Mouse (Mus musculus): ENCODE data around the gene Catsper3. TPM values are rescaled to one million over a fixed set of nuclear protein-coding genes. Genes with fewer than 3 reads are reported as not detected.

Gene Catsper3
- polyA plus RNA-seq, 1 experiment from 2014 or later: not detected

GRCm38 (mm10) chr13:55833921-55834320, 49.6 kb downstream of the Catsper3 start:
- DNase-seq (ENCODE audit: low spot score) (no peak), ATAC-seq (replicated peaks; ENCODE audit: insufficient number of reproducible peaks, low FRiP score, low TSS enrichment, low read depth) (no peak)
- Histone ChIP-seq H3K4me1 (ENCODE audit: control insufficient read depth, insufficient read depth, low read length) (peaks cover 4% of the 10 kb centered on the region), H3K9me3 (replicated peaks; ENCODE audit: control insufficient read depth, low read length) (no peaks in the 10 kb centered on the region), H3K36me3 (replicated peaks; ENCODE audit: control insufficient read depth, insufficient read depth, low read depth, low read length) (no peaks in the 10 kb centered on the region), H3K27ac (replicated peaks; ENCODE audit: low read depth, low read length) (0 out of 2 replicates have a peak overlapping the region, but pooled peaks have one; percentile 28), H3K27me3 (ENCODE audit: control insufficient read depth, insufficient read depth, low read length) (peaks cover 69% of the 10 kb centered on the region), H3K9ac (replicated peaks; ENCODE audit: low read length) (peak overlapping the region; percentile 23), H3K4me3 (ENCODE audit: low read depth, low read length) (0 out of 2 replicates have a peak overlapping the region, but pooled peaks have one; percentile 5), H3K4me2 (ENCODE audit: low read depth, low read length) (0 out of 2 replicates have a peak overlapping the region, but pooled peaks have one; percentile 11)
- 4% methylated on average over 7 of the region's 7 CpGs for WGBS

- H3K36me3 ChIP-seq (replicated peaks; ENCODE audit: control insufficient read depth, insufficient read depth, low read depth, low read length): no peaks in the 10 kb centered on the region
- H3K4me3 ChIP-seq (ENCODE audit: low read depth, low read length): peak overlapping the region; percentile 14
- H3K27me3 ChIP-seq (ENCODE audit: control insufficient read depth, insufficient read depth, low read length): peaks cover 75% of the 10 kb centered on the region
- peak overlapping the region; percentile 43; the same call in 1 of the 2 replicates for H3K27ac ChIP-seq (replicated peaks; ENCODE audit: low read depth, low read length)
- peak overlapping the region; percentile 37 for H3K9ac ChIP-seq (replicated peaks; ENCODE audit: low read length)
- ATAC-seq (replicated peaks; ENCODE audit: insufficient number of reproducible peaks, low FRiP score, low TSS enrichment, low read depth) (no peak), DNase-seq (ENCODE audit: low spot score) (no peak)
- no peaks in the 10 kb centered on the region for H3K9me3 ChIP-seq (replicated peaks; ENCODE audit: control insufficient read depth, low read length)
- H3K4me1 ChIP-seq (ENCODE audit: control insufficient read depth, insufficient read depth, low read length): peaks cover 4% of the 10 kb centered on the region
- 5% methylated on average over 5 of the region's 5 CpGs for WGBS
- peak overlapping the region; percentile 2; the same call in 1 of the 2 replicates for H3K4me2 ChIP-seq (ENCODE audit: low read depth, low read length)
These were observed 50.3 kb downstream of the Catsper3 start for GRCm38 (mm10) chr13:55834667-55835066.

GRCm38 (mm10) chr13:55835548-55836097, 51.3 kb downstream of the Catsper3 start:
- peak overlapping the region; percentile 38 for H3K4me3 ChIP-seq (ENCODE audit: low read depth, low read length)
- no peak for ATAC-seq (replicated peaks; ENCODE audit: insufficient number of reproducible peaks, low FRiP score, low TSS enrichment, low read depth)
- DNase-seq (ENCODE audit: low spot score): peak; percentile 44

GRCm38 (mm10) chr13:55836142-55836625, 51.8 kb downstream of the Catsper3 start, which contains the start of gene Pitx1:
Pitx1 (minus strand) TSS chr13:55836192.
- Histone ChIP-seq H3K4me3 (ENCODE audit: low read depth, low read length) (peak within 1 kb of the TSS; percentile 38), H3K9ac (replicated peaks; ENCODE audit: low read length) (peak within 1 kb of the TSS; percentile 65), H3K9me3 (replicated peaks; ENCODE audit: control insufficient read depth, low read length) (no peaks in the 10 kb centered on the region), H3K27me3 (ENCODE audit: control insufficient read depth, insufficient read depth, low read length) (peaks cover 66% of the 10 kb centered on the region), H3K36me3 (replicated peaks; ENCODE audit: control insufficient read depth, insufficient read depth, low read depth, low read length) (no peaks in the 10 kb centered on the region), H3K27ac (replicated peaks; ENCODE audit: low read depth, low read length) (peak within 1 kb of the TSS; percentile 77), H3K4me1 (ENCODE audit: control insufficient read depth, insufficient read depth, low read length) (no peaks in the 10 kb centered on the region; the same call in 1 of the 2 replicates), H3K4me2 (ENCODE audit: low read depth, low read length) (peak within 1 kb of the TSS; percentile 37)
- DNase-seq (ENCODE audit: low spot score): no peak
- WGBS: 2% methylated on average over 25 of the region's 36 CpGs
- no peak for ATAC-seq (replicated peaks; ENCODE audit: insufficient number of reproducible peaks, low FRiP score, low TSS enrichment, low read depth)

More at GRCm38 (mm10) chr13:55835548-55836097, 51.3 kb downstream of the Catsper3 start:
- under 1% methylated on average over 32 of the region's 33 CpGs for whole genome bisulfite sequencing
- Histone ChIP-seq H3K4me2 (ENCODE audit: low read depth, low read length) (peak overlapping the region; percentile 37), H3K4me1 (ENCODE audit: control insufficient read depth, insufficient read depth, low read length) (peaks cover 3% of the 10 kb centered on the region), H3K9me3 (replicated peaks; ENCODE audit: control insufficient read depth, low read length) (no peaks in the 10 kb centered on the region), H3K9ac (replicated peaks; ENCODE audit: low read length) (peak overlapping the region; percentile 65), H3K27me3 (ENCODE audit: control insufficient read depth, insufficient read depth, low read length) (peaks cover 71% of the 10 kb centered on the region), H3K27ac (replicated peaks; ENCODE audit: low read depth, low read length) (peak overlapping the region; percentile 77), H3K36me3 (replicated peaks; ENCODE audit: control insufficient read depth, insufficient read depth, low read depth, low read length) (no peaks in the 10 kb centered on the region)

DNA sequence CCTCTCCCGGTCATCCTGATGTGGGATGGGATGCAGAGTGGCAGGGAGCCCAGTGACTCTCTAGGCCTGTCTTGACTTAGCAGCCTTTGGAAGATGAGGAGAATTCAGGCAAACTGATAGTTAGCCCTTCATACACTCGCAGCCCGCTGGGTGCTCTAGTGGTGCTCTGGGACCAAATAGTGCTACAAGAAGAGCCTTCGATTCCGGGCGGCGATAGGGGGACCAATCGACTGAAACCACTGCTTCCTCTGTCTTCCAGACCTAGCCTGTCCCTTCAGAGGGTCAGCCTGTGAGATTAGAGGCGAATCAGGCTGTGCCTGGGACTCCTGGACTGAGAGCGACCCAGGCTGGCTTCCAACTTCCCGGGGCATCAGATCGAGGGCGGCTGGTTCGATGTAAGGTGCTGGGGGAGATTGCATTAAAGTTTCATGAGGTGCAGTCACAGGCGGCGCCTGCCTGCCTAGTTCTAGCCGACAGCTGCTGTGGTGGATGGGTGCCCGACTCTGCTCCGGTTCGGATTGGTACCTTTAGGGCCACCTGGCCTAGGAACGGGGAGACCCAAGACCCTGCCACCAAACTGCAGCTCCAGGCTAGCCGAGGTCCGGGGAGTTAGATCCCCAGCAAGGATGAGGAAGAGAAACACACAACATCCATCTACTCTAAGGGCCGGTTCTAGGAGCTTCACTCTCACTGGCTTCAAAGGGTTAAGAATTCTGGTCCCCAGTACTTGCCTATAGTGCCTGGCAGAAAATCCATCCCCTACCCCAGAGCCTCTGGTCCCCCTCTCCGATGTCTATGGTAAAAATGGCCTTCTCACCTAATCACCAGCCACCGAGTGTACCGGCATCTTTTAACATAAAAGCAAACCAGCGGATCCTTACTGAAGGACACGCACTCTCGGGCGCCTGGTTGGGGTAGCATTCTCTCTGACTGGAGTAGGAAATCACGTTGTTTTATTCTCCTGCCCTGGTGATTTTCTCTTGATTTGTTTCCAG, 52.7 kb downstream of the Catsper3 start:
- Histone ChIP-seq H3K4me2 (ENCODE audit: low read depth, low read length) (peak overlapping the region; percentile 3), H3K36me3 (replicated peaks; ENCODE audit: control insufficient read depth, insufficient read depth, low read depth, low read length) (no peaks in the 10 kb centered on the region), H3K9ac (replicated peaks; ENCODE audit: low read length) (peak overlapping the region; percentile 41; the same call in 1 of the 2 replicates), H3K9me3 (replicated peaks; ENCODE audit: control insufficient read depth, low read length) (no peaks in the 10 kb centered on the region), H3K27me3 (ENCODE audit: control insufficient read depth, insufficient read depth, low read length) (peaks cover 61% of the 10 kb centered on the region), H3K4me1 (ENCODE audit: control insufficient read depth, insufficient read depth, low read length) (no peaks in the 10 kb centered on the region; the same call in 1 of the 2 replicates), H3K4me3 (ENCODE audit: low read depth, low read length) (peak overlapping the region; percentile 1; the same call in 1 of the 2 replicates), H3K27ac (replicated peaks; ENCODE audit: low read depth, low read length) (peak overlapping the region; percentile 77; the same call in 1 of the 2 replicates)
- under 1% methylated on average over 32 of the region's 32 CpGs for WGBS
- DNase-seq (ENCODE audit: low spot score): peak; percentile 61
- no peak for ATAC-seq (replicated peaks; ENCODE audit: insufficient number of reproducible peaks, low FRiP score, low TSS enrichment, low read depth)

GRCm38 (mm10) chr13:55840223-55840622, 55.9 kb downstream of the Catsper3 start:
- Histone ChIP-seq H3K36me3 (replicated peaks; ENCODE audit: control insufficient read depth, insufficient read depth, low read depth, low read length) (no peaks in the 10 kb centered on the region), H3K9me3 (replicated peaks; ENCODE audit: control insufficient read depth, low read length) (no peaks in the 10 kb centered on the region; the same call in 1 of the 2 replicates), H3K9ac (replicated peaks; ENCODE audit: low read length) (no peak overlapping the region), H3K4me3 (ENCODE audit: low read depth, low read length) (no peak overlapping the region), H3K4me1 (ENCODE audit: control insufficient read depth, insufficient read depth, low read length) (no peaks in the 10 kb centered on the region; the same call in 1 of the 2 replicates), H3K27ac (replicated peaks; ENCODE audit: low read depth, low read length) (no peak overlapping the region), H3K27me3 (ENCODE audit: control insufficient read depth, insufficient read depth, low read length) (peaks cover 36% of the 10 kb centered on the region), H3K4me2 (ENCODE audit: low read depth, low read length) (no peak overlapping the region)
- 25% methylated on average over 14 of the region's 14 CpGs for WGBS
- DNase-seq (ENCODE audit: low spot score): no peak
- ATAC-seq (replicated peaks; ENCODE audit: insufficient number of reproducible peaks, low FRiP score, low TSS enrichment, low read depth): no peak

DNA sequence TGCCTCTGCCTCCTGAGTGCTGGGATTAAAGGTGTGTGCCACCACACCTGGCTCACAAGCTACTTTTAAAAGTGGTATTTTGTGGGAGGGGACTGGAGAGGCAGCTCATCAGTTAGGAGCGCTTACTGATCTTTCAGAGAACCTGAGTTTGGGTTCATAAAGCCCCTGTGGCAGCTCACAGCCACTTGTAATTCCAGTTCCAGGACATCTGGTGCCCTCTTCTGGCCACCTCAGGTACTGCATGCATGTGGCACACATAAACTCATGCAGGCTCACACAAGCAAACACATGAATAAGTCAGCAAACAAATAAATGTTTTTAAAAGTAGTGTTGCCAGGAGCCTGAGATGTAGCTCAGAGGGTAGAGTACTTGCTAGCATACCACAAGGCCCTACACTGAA, 59.3 kb downstream of the Catsper3 start:
- DNase-seq (ENCODE audit: low spot score) (no peak), ATAC-seq (replicated peaks; ENCODE audit: insufficient number of reproducible peaks, low FRiP score, low TSS enrichment, low read depth) (no peak)
- H3K4me2 ChIP-seq (ENCODE audit: low read depth, low read length): no peak overlapping the region
- WGBS: 96% methylated on average over 1 of the region's 1 CpGs
- no peak overlapping the region for H3K27ac ChIP-seq (replicated peaks; ENCODE audit: low read depth, low read length)
- no peaks in the 10 kb centered on the region; the same call in 1 of the 2 replicates for H3K9me3 ChIP-seq (replicated peaks; ENCODE audit: control insufficient read depth, low read length)
- no peaks in the 10 kb centered on the region; the same call in 1 of the 2 replicates for H3K4me1 ChIP-seq (ENCODE audit: control insufficient read depth, insufficient read depth, low read length)
- H3K36me3 ChIP-seq (replicated peaks; ENCODE audit: control insufficient read depth, insufficient read depth, low read depth, low read length): no peaks in the 10 kb centered on the region
- no peak overlapping the region for H3K9ac ChIP-seq (replicated peaks; ENCODE audit: low read length)
- no peak overlapping the region for H3K4me3 ChIP-seq (ENCODE audit: low read depth, low read length)
- peaks cover 9% of the 10 kb centered on the region for H3K27me3 ChIP-seq (ENCODE audit: control insufficient read depth, insufficient read depth, low read length)

Measured in embryonic facial prominence, embryonic 11.5 days (tissue).